Mouse (Mus musculus) thymus, adult 2 months (tissue): Measurements from ENCODE around the gene Synrg.

Source experiments
- CTCF ChIP-seq: fragments of 200-500 bp; IDR thresholded peaks from 2 replicates; pipeline ENCODE4 v1.5.1; 2012; ENCODE audit warnings: mild to moderate bottlenecking, control low read depth, low read length, moderate library complexity, borderline replicate concordance; ENCODE audit not compliant: control insufficient read depth, poor library complexity, insufficient read depth; ENCODE audit errors: extremely low read depth
- POLR2A ChIP-seq: fragments of 200-500 bp; IDR thresholded peaks from 2 replicates; pipeline ENCODE4 v1.6.1; 2012; ENCODE audit warnings: mild to moderate bottlenecking, low read length, control low read depth, moderate library complexity; ENCODE audit not compliant: control insufficient read depth, poor library complexity, insufficient read depth; ENCODE audit errors: extremely low read depth

- TF ChIP-seq POLR2A = no peak
- TF ChIP-seq CTCF = no peak
Measured at GRCm38 (mm10) chr11:84077008-84077407, 112.8 kb downstream of the Synrg start.
